Comparison of ENCODE assay signal across 1 mouse cellular context in the genomic region with DNA sequence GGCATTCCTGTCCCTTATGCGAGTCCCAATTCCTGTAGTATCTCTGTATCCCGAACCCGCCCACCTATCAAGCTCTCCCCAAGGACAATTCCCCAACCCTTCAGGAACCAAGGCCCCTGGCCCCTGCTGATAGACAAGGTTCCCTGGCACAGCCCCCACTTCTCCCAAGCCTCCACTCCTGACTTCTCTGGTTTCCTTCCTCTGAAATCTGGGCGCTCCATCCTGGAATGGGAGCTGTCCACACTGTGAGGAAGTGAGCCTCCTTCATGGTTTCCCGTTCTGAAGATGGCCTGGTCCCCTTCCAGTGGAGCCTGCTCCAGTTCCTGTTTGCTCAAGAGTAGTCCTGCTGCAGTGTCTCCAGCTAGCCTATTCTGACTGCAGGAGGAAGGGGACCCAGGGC.
TF ChIP-seq lines count a peak whose summit lies in the region.

No protein-coding gene starts in this region.

TF ChIP-seq in MEL, 35 proteins besides CTCF, POLR2A, EP300 and RAD21 (continued from another document):
- TF ChIP-seq ELF1 (IDR thresholded peaks at IDR 0.05; ENCODE audit: low read depth, low read length) (no peak), MEF2A (IDR thresholded peaks at IDR 0.05; ENCODE audit: extremely low read depth, insufficient replicate concordance, low read depth, low read length, poor library complexity, severe bottlenecking) (no peak), ZMIZ1 (IDR thresholded peaks at IDR 0.05; ENCODE audit: low read depth, low read length) (no peak), CHD1 (IDR thresholded peaks at IDR 0.05; ENCODE audit: low read depth, low read length) (no peak), NELFE (IDR thresholded peaks at IDR 0.05; ENCODE audit: low read depth, low read length) (no peak), E2F4 (IDR thresholded peaks at IDR 0.05; ENCODE audit: borderline replicate concordance, low read depth, low read length) (no peak), NRF1 (IDR thresholded peaks at IDR 0.05; ENCODE audit: insufficient read depth, low read depth, low read length, poor library complexity, severe bottlenecking) (no peak), BHLHE40 (IDR thresholded peaks at IDR 0.05; ENCODE audit: borderline replicate concordance, low read depth, low read length) (no peak), GATA1 (IDR thresholded peaks at IDR 0.05; ENCODE audit: low read depth, low read length) (no peak), MAZ (IDR thresholded peaks at IDR 0.05; ENCODE audit: low read depth, low read length) (no peak), POLR2AphosphoS5 (IDR thresholded peaks at IDR 0.05; ENCODE audit: borderline replicate concordance, low read depth, low read length) (no peak), CHD2 (IDR thresholded peaks at IDR 0.05; ENCODE audit: low read length) (no peak), ETS1 (IDR thresholded peaks at IDR 0.05; ENCODE audit: low read depth, low read length) (no peak), GABPA (IDR thresholded peaks at IDR 0.05; ENCODE audit: low read depth, low read length) (no peak), MAFK (IDR thresholded peaks at IDR 0.05; ENCODE audit: borderline replicate concordance, low read depth, low read length) (no peak), USF1 (IDR thresholded peaks at IDR 0.05; ENCODE audit: low read depth, low read length) (no peak)
